28 mouse cellular contexts compared by ENCODE assay signal in the genomic region with DNA sequence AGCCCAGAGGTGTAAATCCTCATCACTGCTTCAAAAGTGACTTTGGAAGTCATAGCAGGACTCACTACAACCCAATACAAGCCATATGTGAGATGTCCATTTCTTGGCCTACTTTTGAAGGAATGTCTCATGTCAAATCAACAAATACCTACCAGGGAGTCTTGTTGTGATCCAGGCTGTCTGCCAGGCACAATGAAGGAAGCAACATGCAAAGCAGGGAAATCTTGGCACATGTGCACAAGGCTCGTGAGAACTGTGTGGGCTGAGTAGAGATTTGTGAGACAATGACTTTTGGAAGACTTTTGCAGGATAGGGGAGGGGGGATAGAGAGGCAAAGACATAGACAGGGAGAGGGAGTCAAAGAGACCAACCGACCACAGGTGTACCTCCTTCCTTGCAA.
DNase-seq lines count a peak whose midpoint lies in the region; ATAC-seq and TF ChIP-seq lines count a peak whose summit lies in the region.
"Had no signal": no experiment of that assay in that cellular context is flagged by ENCODE, and none has a peak within 500 bp of the region (broad histone marks: within the 10 kb centered on the region; RNA-seq: fewer than 3 reads in every experiment).

No protein-coding gene starts in this region.

- TF ChIP-seq CTCF in kidney, adult 2 months (conservative IDR thresholded peaks at IDR 0.05; ENCODE audit: insufficient read depth, insufficient read length, low read depth, low read length) = no peak

- no peaks in the 10 kb centered on the region for H3K27me3 ChIP-seq in kidney, embryonic 16.5 days (ENCODE audit: insufficient read depth, low read length)
- no peaks in the 10 kb centered on the region for H3K27me3 ChIP-seq in kidney, adult 2 months (replicated peaks; ENCODE audit: control insufficient read depth, insufficient read depth, low read length)
- H3K27me3 ChIP-seq in lung, embryonic 16.5 days (ENCODE audit: control insufficient read depth, insufficient read depth, low read depth, low read length) = no peaks in the 10 kb centered on the region
- H3K27me3 ChIP-seq: embryonic facial prominence, embryonic 13.5 days; forebrain, embryonic 15.5 days; limb, embryonic 15.5 days; liver, embryonic 15.5 days; midbrain, embryonic 12.5 days; neural tube, embryonic 12.5 days had no signal

- H3K27ac ChIP-seq in kidney, embryonic 16.5 days (ENCODE audit: low read length) = no peak overlapping the region
- no peak overlapping the region for H3K27ac ChIP-seq in kidney, adult 2 months (ENCODE audit: insufficient read depth, low read depth, low read length)
- no peak overlapping the region for H3K27ac ChIP-seq in lung, embryonic 16.5 days (ENCODE audit: low read length)
- H3K27ac ChIP-seq: embryonic facial prominence, embryonic 13.5 days; forebrain, embryonic 15.5 days; hindbrain, embryonic 14.5 days; layer of hippocampus, adult 2 months; limb, embryonic 15.5 days; liver, embryonic 15.5 days; midbrain, embryonic 12.5 days; neural tube, embryonic 12.5 days had no signal

- no peak overlapping the region for H3K4me3 ChIP-seq in kidney, embryonic 16.5 days (ENCODE audit: low read length)
- H3K4me3 ChIP-seq in kidney, adult 2 months (ENCODE audit: insufficient read depth, low read depth, low read length) = no peak overlapping the region
- H3K4me3 ChIP-seq in lung, embryonic 16.5 days (ENCODE audit: low read length) = no peak overlapping the region
- H3K4me3 ChIP-seq: embryonic facial prominence, embryonic 13.5 days; forebrain, embryonic 15.5 days; layer of hippocampus, adult 2 months; limb, embryonic 15.5 days; liver, embryonic 15.5 days; midbrain, embryonic 12.5 days; neural tube, embryonic 12.5 days had no signal

- H3K9ac ChIP-seq in kidney, embryonic 16.5 days (replicated peaks; ENCODE audit: low read length) = no peak overlapping the region
- H3K9ac ChIP-seq in lung, embryonic 16.5 days (ENCODE audit: low read length) = no peak overlapping the region
- H3K9ac ChIP-seq: embryonic facial prominence, embryonic 13.5 days; forebrain, embryonic 15.5 days; hindbrain, embryonic 14.5 days; limb, embryonic 15.5 days; liver, embryonic 15.5 days; midbrain, embryonic 12.5 days; neural tube, embryonic 12.5 days had no signal

- peak; percentile 49; the same call in 1 of the 2 replicates for ATAC-seq in kidney, embryonic 16.5 days (ENCODE audit: low FRiP score, low TSS enrichment)
- ATAC-seq in lung, embryonic 16.5 days (ENCODE audit: low read depth) = peak; percentile 28; the same call in 1 of the 2 replicates
- ATAC-seq: activated CD4-positive, CD25-positive, alpha-beta regulatory T cell, adult 4 months; forebrain, embryonic 15.5 days; Patski had no signal

- no peaks in the 10 kb centered on the region for H3K9me3 ChIP-seq in kidney, embryonic 16.5 days (ENCODE audit: low read length)
- H3K9me3 ChIP-seq in lung, embryonic 16.5 days (ENCODE audit: control insufficient read depth, low read length) = no peaks in the 10 kb centered on the region
- H3K9me3 ChIP-seq: embryonic facial prominence, embryonic 13.5 days; forebrain, embryonic 15.5 days; limb, embryonic 15.5 days; liver, embryonic 15.5 days; midbrain, embryonic 12.5 days; neural tube, embryonic 12.5 days had no signal

- H3K36me3 ChIP-seq in kidney, embryonic 16.5 days (ENCODE audit: insufficient read depth, low read length) = no peaks in the 10 kb centered on the region
- H3K36me3 ChIP-seq in kidney, adult 2 months (ENCODE audit: control insufficient read depth, insufficient read depth, low read length) = no peaks in the 10 kb centered on the region
- H3K36me3 ChIP-seq in lung, embryonic 16.5 days (ENCODE audit: control insufficient read depth, insufficient read depth, low read length) = no peaks in the 10 kb centered on the region
- H3K36me3 ChIP-seq: embryonic facial prominence, embryonic 13.5 days; forebrain, embryonic 15.5 days; limb, embryonic 15.5 days; liver, embryonic 15.5 days; midbrain, embryonic 12.5 days; neural tube, embryonic 12.5 days had no signal

- DNase-seq in kidney, adult 2 months = no peak
- no peak for DNase-seq in lung, postnatal 14 days
- DNase-seq in NIH3T3 (ENCODE audit: low read depth) = peak; percentile 8
- DNase-seq in brain, adult 2 months (ENCODE audit: low read depth, low spot score) = peak; percentile 8
- no peak for DNase-seq in embryo, embryonic 11 days
- no peak for DNase-seq in layer of hippocampus, adult 18-20 months (ENCODE audit: low spot score in 2 of 2)
- DNase-seq: adrenal gland, postnatal 36 days; cerebellum, adult 8-10 months; gastrocnemius, postnatal 36 days; heart, postnatal 14 days; layer of hippocampus, postnatal 36 days; right cerebral cortex, postnatal 14 days; spleen, adult 18-20 months; thymus, adult 18-20 months; thymus, postnatal 4 days had no signal

- H3K4me2 ChIP-seq in kidney, embryonic 16.5 days (replicated peaks; ENCODE audit: low read depth, low read length) = no peak overlapping the region
- H3K4me2 ChIP-seq in lung, embryonic 16.5 days (ENCODE audit: low read depth, low read length) = no peak overlapping the region
- H3K4me2 ChIP-seq: embryonic facial prominence, embryonic 13.5 days; forebrain, embryonic 15.5 days; heart, embryonic 11.5 days; hindbrain, embryonic 14.5 days; limb, embryonic 15.5 days; liver, embryonic 15.5 days; midbrain, embryonic 12.5 days; neural tube, embryonic 12.5 days had no signal

- no peaks in the 10 kb centered on the region for H3K4me1 ChIP-seq in kidney, embryonic 16.5 days (ENCODE audit: insufficient read depth, low read length)
- H3K4me1 ChIP-seq in kidney, adult 2 months (ENCODE audit: control insufficient read depth, insufficient read depth, low read length) = no peaks in the 10 kb centered on the region
- no peaks in the 10 kb centered on the region for H3K4me1 ChIP-seq in lung, embryonic 16.5 days (replicated peaks; ENCODE audit: control insufficient read depth, insufficient read depth, low read length)
- H3K4me1 ChIP-seq: embryonic facial prominence, embryonic 13.5 days; forebrain, embryonic 15.5 days; limb, embryonic 15.5 days; liver, embryonic 15.5 days; midbrain, embryonic 12.5 days; neural tube, embryonic 12.5 days had no signal

- no peak for TF ChIP-seq POLR2A in kidney, adult 2 months (IDR thresholded peaks at IDR 0.05; ENCODE audit: low read depth, low read length)

- 38% methylated on average over 2 of the region's 2 CpGs for WGBS in kidney, embryonic 16.5 days
- WGBS in kidney, adult 2 months = 31% methylated on average over 2 of the region's 2 CpGs
- WGBS in lung, embryonic 16.5 days = 42% methylated on average over 2 of the region's 2 CpGs

Comparison
In these comparisons a context has a peak if more than half of its experiments do, and no peak if none do; other contexts are left out.
1. DNase-seq: peak in NIH3T3 (single experiment) and brain, adult 2 months (single experiment); none in kidney, adult 2 months (single experiment), lung, postnatal 14 days (single experiment), embryo, embryonic 11 days (single experiment) and layer of hippocampus, adult 18-20 months (0 of 2).